Mouse (Mus musculus) liver, adult 2 months (tissue): ENCODE results near the gene Lrch4. TPM values are rescaled to one million over a fixed set of nuclear protein-coding genes. Genes with fewer than 3 reads are reported as not detected.

ENCODE experiments used
- DNase-seq: peaks from one replicate; pipeline ENCODE4 v3.0.0-alpha.2; 2011; ENCODE audit warnings: low read depth, low spot score; ENCODE audit errors: extremely low read depth
- H3K27ac ChIP-seq: fragments of 200-500 bp; replicated peaks from 2 replicates; pipeline ENCODE4 v1.5.1; 2012; ENCODE audit warnings: low read depth, mild to moderate bottlenecking, control low read depth, inconsistent platforms, low read length; ENCODE audit not compliant: insufficient read depth
- H3K27me3 ChIP-seq: fragments of 200-500 bp; 2 replicates; pipeline ENCODE4 v1.6.1; 2012; ENCODE audit warnings: mild to moderate bottlenecking, moderate library complexity, low read length, inconsistent platforms; ENCODE audit not compliant: control insufficient read depth, insufficient read depth
- H3K36me3 ChIP-seq: fragments of 200-500 bp; 2 replicates; pipeline ENCODE4 v1.6.1; 2012; ENCODE audit warnings: low read length, inconsistent platforms; ENCODE audit not compliant: control insufficient read depth, insufficient read depth
- H3K4me1 ChIP-seq: fragments of 200-500 bp; 2 replicates; pipeline ENCODE4 v1.6.1; 2011; ENCODE audit warnings: low read length; ENCODE audit not compliant: control insufficient read depth, insufficient read depth
- H3K4me3 ChIP-seq: fragments of 200-500 bp; 2 replicates; pipeline ENCODE4 v1.5.1; 2011; ENCODE audit warnings: low read depth, mild to moderate bottlenecking, control low read depth, low read length, moderate library complexity; ENCODE audit not compliant: insufficient read depth
- H3K79me2 ChIP-seq: fragments of 200-500 bp; 2 replicates; pipeline ENCODE4 v1.6.1; 2012; ENCODE audit warnings: inconsistent platforms, mild to moderate bottlenecking, low read length, moderate library complexity; ENCODE audit not compliant: control insufficient read depth, insufficient read depth
- H3K9ac ChIP-seq: fragments of 200-500 bp; 2 replicates; pipeline ENCODE4 v1.6.1; 2012; ENCODE audit warnings: low read depth, mild to moderate bottlenecking, control low read depth, inconsistent platforms, low read length
- CTCF ChIP-seq: fragments of 200-500 bp; IDR thresholded peaks from 2 replicates; pipeline ENCODE4 v1.5.1; 2011; ENCODE audit warnings: low read depth, low read length, control low read depth
- POLR2A ChIP-seq: fragments of 200-500 bp; IDR thresholded peaks from 2 replicates; pipeline ENCODE4 v1.6.1; 2011; ENCODE audit warnings: low read length, control low read depth; ENCODE audit not compliant: insufficient read depth; ENCODE audit errors: extremely low read depth
- whole genome bisulfite sequencing: fragments of 180-500 bp; shearing (Covaris S2); methylation state at CpG from one replicate; pipeline ENCODE4 v1.1.7; 2018; 5-methylcytosine and 5-hydroxymethylcytosine counted together
- polyA plus RNA-seq: library from polyadenylated mRNA; depleted of rRNA; stranded (reverse); fragments of >200 nt; gene quantifications from 2 replicates; pipeline ENCODE4 v1.2.3, GENCODE M21; 2012
- total RNA-seq: library from RNA; depleted of rRNA; stranded (reverse); fragments of >200 nt; gene quantifications from 2 replicates; pipeline ENCODE4 v1.2.3, GENCODE M21; 2014

Lrch4 gene
- total and polyA plus RNA-seq, 2 experiments = 0.74 to 15.0 TPM

- Histone ChIP-seq H3K4me3 (no peak overlapping the region), H3K27ac (no peak overlapping the region), H3K4me1 (peaks cover 4% of the 10 kb centered on the region; the same call in 1 of the 2 replicates), H3K36me3 (peaks cover 29% of the 10 kb centered on the region), H3K9ac (no peak overlapping the region), H3K79me2 (no peaks in the 10 kb centered on the region; the same call in 1 of the 2 replicates), H3K27me3 (no peaks in the 10 kb centered on the region)
- WGBS = 81% methylated on average over 6 of the region's 6 CpGs
- no peak for TF ChIP-seq POLR2A
- DNase-seq = no peak
Observed at GRCm38 (mm10) chr5:137660064-137660688, 31.3 kb downstream of the Lrch4 start.

GRCm38 (mm10) chr5:137663057-137663456 is 34.1 kb downstream of the Lrch4 start:
- WGBS = 90% methylated on average over 9 of the region's 9 CpGs
- Histone ChIP-seq H3K27ac (no peak overlapping the region), H3K36me3 (peaks cover 41% of the 10 kb centered on the region), H3K4me1 (peaks cover 4% of the 10 kb centered on the region; the same call in 1 of the 2 replicates), H3K27me3 (no peaks in the 10 kb centered on the region), H3K4me3 (no peak overlapping the region), H3K9ac (no peak overlapping the region), H3K79me2 (peaks cover 3% of the 10 kb centered on the region; the same call in 1 of the 2 replicates)
- TF ChIP-seq POLR2A (no peak), CTCF (no peak)
- no peak for DNase-seq

GRCm38 (mm10) chr5:137668971-137669370 is 40.0 kb downstream of the Lrch4 start:
- DNase-seq = no peak
- peaks cover 29% of the 10 kb centered on the region for H3K4me1 ChIP-seq
- no peaks in the 10 kb centered on the region for H3K27me3 ChIP-seq
- H3K36me3 ChIP-seq = peaks cover 22% of the 10 kb centered on the region
- H3K79me2 ChIP-seq = peaks cover 19% of the 10 kb centered on the region
- TF ChIP-seq CTCF (no peak), POLR2A (no peak)
- H3K27ac ChIP-seq = no peak overlapping the region
- WGBS = 81% methylated on average over 10 of the region's 10 CpGs
- H3K9ac ChIP-seq = no peak overlapping the region
- H3K4me3 ChIP-seq = no peak overlapping the region

- Histone ChIP-seq H3K79me2 (peaks cover 19% of the 10 kb centered on the region; the same call in 1 of the 2 replicates), H3K4me1 (peaks cover 34% of the 10 kb centered on the region), H3K27me3 (no peaks in the 10 kb centered on the region), H3K4me3 (no peak overlapping the region), H3K36me3 (peaks cover 17% of the 10 kb centered on the region), H3K27ac (no peak overlapping the region), H3K9ac (no peak overlapping the region)
- no peak for TF ChIP-seq POLR2A
- WGBS = 90% methylated on average over 1 of the region's 1 CpGs
- no peak for DNase-seq
Observed at GRCm38 (mm10) chr5:137670240-137670639, 41.3 kb downstream of the Lrch4 start.

- H3K9ac ChIP-seq = peak overlapping the region; percentile 52
- H3K36me3 ChIP-seq = peaks cover 9% of the 10 kb centered on the region
Observed at GRCm38 (mm10) chr5:137671443-137672240, 42.7 kb downstream of the Lrch4 start.

GRCm38 (mm10) chr5:137672361-137672760 is 43.4 kb downstream of the Lrch4 start:
- peaks cover 23% of the 10 kb centered on the region; the same call in 1 of the 2 replicates for H3K79me2 ChIP-seq
- H3K4me3 ChIP-seq = no peak overlapping the region
- DNase-seq = no peak
- peaks cover 46% of the 10 kb centered on the region for H3K4me1 ChIP-seq
- peak overlapping the region; percentile 79 for H3K27ac ChIP-seq
- 71% methylated on average over 5 of the region's 5 CpGs for WGBS
- no peak overlapping the region for H3K9ac ChIP-seq
- no peak for TF ChIP-seq CTCF
- no peak for TF ChIP-seq POLR2A
- peaks cover 2% of the 10 kb centered on the region for H3K36me3 ChIP-seq
- no peaks in the 10 kb centered on the region for H3K27me3 ChIP-seq

More at GRCm38 (mm10) chr5:137671443-137672240, 42.7 kb downstream of the Lrch4 start:
- no peak overlapping the region for H3K4me3 ChIP-seq
- peaks cover 19% of the 10 kb centered on the region; the same call in 1 of the 2 replicates for H3K79me2 ChIP-seq
- peak overlapping the region; percentile 79 for H3K27ac ChIP-seq
- DNase-seq = peak; percentile 85
- H3K4me1 ChIP-seq = peaks cover 44% of the 10 kb centered on the region
- H3K27me3 ChIP-seq = no peaks in the 10 kb centered on the region
- 2% methylated on average over 9 of the region's 9 CpGs for WGBS
- TF ChIP-seq POLR2A (no peak), CTCF (no peak)
